Comparison of ENCODE assay signal across 10 mouse cellular contexts in the genomic region with DNA sequence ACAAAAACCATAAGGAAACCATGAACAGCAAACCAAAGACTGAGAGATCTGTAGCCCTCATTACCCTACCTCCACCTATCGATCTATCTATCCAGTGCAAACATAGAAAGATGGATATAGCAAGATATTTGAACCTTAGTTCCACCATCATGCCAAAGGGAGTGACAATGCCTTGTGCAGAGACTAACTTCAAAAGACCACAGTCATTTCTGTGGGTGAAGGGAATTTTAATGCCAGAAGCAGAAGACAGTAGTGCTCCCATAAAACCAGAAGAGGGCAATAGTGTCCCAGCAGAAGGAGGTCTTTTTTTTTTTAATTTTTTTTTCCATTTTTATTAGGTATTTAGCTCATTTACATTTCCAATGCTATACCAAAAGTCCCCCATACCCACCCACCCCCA.
DNase-seq lines count a peak whose midpoint lies in the region; ATAC-seq lines count a peak whose summit lies in the region.
"Had no signal": no experiment of that assay in that cellular context is flagged by ENCODE, and none has a peak within 500 bp of the region (broad histone marks: within the 10 kb centered on the region; RNA-seq: fewer than 3 reads in every experiment).

No protein-coding gene starts in this region.

- DNase-seq in forebrain, embryonic 14.5 days (ENCODE audit: low spot score), result peak; percentile 69
- DNase-seq in left cerebral cortex, postnatal 14 days (ENCODE audit: low spot score in 2 of 2), result peak; percentile 21 to 51
- no peak for DNase-seq in left cerebral cortex, adult 11 months (ENCODE audit: low spot score)
- peak; percentile 44 for DNase-seq in adipocyte (ENCODE audit: low spot score)
- DNase-seq in retina, embryonic 14.5 days (ENCODE audit: low spot score), result peak; percentile 73
- DNase-seq in gastrocnemius, postnatal 4 days (ENCODE audit: low spot score in 2 of 2), result no peak
- DNase-seq: left cerebral cortex, postnatal 4 days had no signal

- intact Hi-C loops in left cerebral cortex, postnatal 14 days (cut with DNase I), result loop anchor here (10.0 kb wide), 2 partner anchors 330 to 370 kb away; no protein-coding TSS in a partner anchor

- 48% methylated on average over 1 of the region's 1 CpGs for WGBS in forebrain, embryonic 14.5 days
- WGBS in forebrain, embryonic 12.5 days, result 34% methylated on average over 1 of the region's 1 CpGs

- no peaks in the 10 kb centered on the region for H3K27me3 ChIP-seq in forebrain, embryonic 14.5 days (replicated peaks; ENCODE audit: control insufficient read depth, insufficient read depth, low read length)
- H3K27me3 ChIP-seq in forebrain, embryonic 12.5 days, result no peaks in the 10 kb centered on the region

- H3K9ac ChIP-seq in forebrain, embryonic 14.5 days (ENCODE audit: low read length), result no peak overlapping the region
- H3K9ac ChIP-seq in forebrain, embryonic 12.5 days, result no peak overlapping the region
- H3K9ac ChIP-seq: embryonic facial prominence, embryonic 13.5 days had no signal

- no peaks in the 10 kb centered on the region for H3K4me1 ChIP-seq in forebrain, embryonic 14.5 days (ENCODE audit: control insufficient read depth, insufficient read depth, low read length)
- H3K4me1 ChIP-seq in forebrain, embryonic 12.5 days, result no peaks in the 10 kb centered on the region
- H3K4me1 ChIP-seq: embryonic facial prominence, embryonic 13.5 days had no signal

- no peak overlapping the region for H3K4me2 ChIP-seq in forebrain, embryonic 14.5 days (ENCODE audit: low read length)
- no peak overlapping the region for H3K4me2 ChIP-seq in forebrain, embryonic 12.5 days
- H3K4me2 ChIP-seq: embryonic facial prominence, embryonic 13.5 days had no signal

- ATAC-seq in forebrain, embryonic 14.5 days, result peak; percentile 63
- ATAC-seq in forebrain, embryonic 12.5 days (ENCODE audit: low FRiP score), result no peak
- ATAC-seq in erythroblast, adult 5-6 weeks (replicated peaks; ENCODE audit: low FRiP score, poor library complexity, severe bottlenecking), result no peak

- no peak overlapping the region for H3K4me3 ChIP-seq in forebrain, embryonic 14.5 days (ENCODE audit: low read depth, low read length)
- no peak overlapping the region for H3K4me3 ChIP-seq in forebrain, embryonic 12.5 days (replicated peaks)
- H3K4me3 ChIP-seq: embryonic facial prominence, embryonic 13.5 days had no signal

- H3K9me3 ChIP-seq in forebrain, embryonic 14.5 days (replicated peaks; ENCODE audit: control insufficient read depth, low read length), result no peaks in the 10 kb centered on the region
- H3K9me3 ChIP-seq in forebrain, embryonic 12.5 days, result no peaks in the 10 kb centered on the region
- H3K9me3 ChIP-seq: embryonic facial prominence, embryonic 13.5 days had no signal

- H3K36me3 ChIP-seq in forebrain, embryonic 14.5 days (ENCODE audit: control insufficient read depth, insufficient read depth, low read length), result no peaks in the 10 kb centered on the region
- no peaks in the 10 kb centered on the region for H3K36me3 ChIP-seq in forebrain, embryonic 12.5 days (replicated peaks)
- H3K36me3 ChIP-seq: embryonic facial prominence, embryonic 13.5 days had no signal

- no peak overlapping the region for H3K27ac ChIP-seq in forebrain, embryonic 14.5 days (ENCODE audit: low read depth, low read length)
- no peak overlapping the region for H3K27ac ChIP-seq in forebrain, embryonic 12.5 days
- H3K27ac ChIP-seq: embryonic facial prominence, embryonic 13.5 days had no signal

Comparison
In these comparisons a context has a peak if more than half of its experiments do, and no peak if none do; other contexts are left out.
1. DNase-seq: peak in forebrain, embryonic 14.5 days (single experiment), left cerebral cortex, postnatal 14 days (2 of 2), adipocyte (single experiment) and retina, embryonic 14.5 days (single experiment); none in left cerebral cortex, adult 11 months (single experiment) and gastrocnemius, postnatal 4 days (0 of 2).